Mouse (Mus musculus): ENCODE measurements around the gene Lcn4.
A peak's percentile ranks its signal among the peaks of the same experiment; 100 is the strongest.

GRCm38 (mm10) chr2:26639083-26639482, 32.0 kb downstream of the Lcn4 start:
- TF ChIP-seq CTCF (IDR thresholded peaks at IDR 0.05; ENCODE audit: low read depth) (peak; percentile 81), EP300 (IDR thresholded peaks at IDR 0.05; ENCODE audit: low read depth) (no peak)

Measured in liver, embryonic 14.5 days (tissue).